Mouse (Mus musculus) stomach, embryonic 15.5 days (tissue): ENCODE data around the gene Gna14. TPM values are rescaled to one million over a fixed set of nuclear protein-coding genes. Genes with fewer than 3 reads are reported as not detected.

Experiments used
- ATAC-seq: fragments of 200-750 bp; cut with Nextera tagmentation; 2 replicates; pipeline ENCODE4 v1.8.0; 2017; ENCODE audit warnings: low read depth, moderate number of reproducible peaks, moderate TSS enrichment; ENCODE audit not compliant: insufficient read depth, low FRiP score
- H3K27ac ChIP-seq: fragments of 300-500 bp; sonication (generic); 2 replicates; pipeline ENCODE4 v1.5.1; 2015; ENCODE audit warnings: mild to moderate bottlenecking, inconsistent platforms
- H3K27me3 ChIP-seq: fragments of 300-500 bp; sonication (generic); replicated peaks from 2 replicates; pipeline ENCODE4 v1.6.1; 2015; ENCODE audit warnings: inconsistent platforms
- H3K36me3 ChIP-seq: fragments of 300-500 bp; sonication (generic); 2 replicates; pipeline ENCODE4 v1.6.1; 2015; ENCODE audit warnings: inconsistent platforms
- H3K4me1 ChIP-seq: fragments of 300-500 bp; sonication (generic); 2 replicates; pipeline ENCODE4 v1.6.1; 2015; ENCODE audit warnings: inconsistent platforms
- H3K4me2 ChIP-seq: fragments of 300-500 bp; sonication (generic); 2 replicates; pipeline ENCODE4 v1.6.1; 2015; ENCODE audit warnings: mild to moderate bottlenecking, inconsistent platforms
- H3K4me3 ChIP-seq: fragments of 300-500 bp; sonication (generic); replicated peaks from 2 replicates; pipeline ENCODE4 v1.5.1; 2015; ENCODE audit warnings: inconsistent platforms
- H3K9ac ChIP-seq: fragments of 300-500 bp; sonication (generic); 2 replicates; pipeline ENCODE4 v1.6.1; 2015; ENCODE audit warnings: inconsistent platforms
- H3K9me3 ChIP-seq: fragments of 300-500 bp; sonication (generic); 2 replicates; pipeline ENCODE4 v1.6.1; 2016; ENCODE audit warnings: inconsistent platforms
- WGBS: fragments of 180-500 bp; shearing (Covaris S2); methylation state at CpG from one replicate; pipeline ENCODE4 v1.1.7; 2015; 5-methylcytosine and 5-hydroxymethylcytosine counted together
- polyA plus RNA-seq: library from polyadenylated mRNA; unstranded; fragments of >200 nt; fragmentation: Nextera tagmentation; extraction: Ambion mirVana; gene quantifications from 2 replicates; pipeline ENCODE4 v1.2.1, GENCODE M21; 2015

Gene Gna14
- polyA plus RNA-seq, 1 experiment from 2014 or later, result 14.3 TPM

DNA sequence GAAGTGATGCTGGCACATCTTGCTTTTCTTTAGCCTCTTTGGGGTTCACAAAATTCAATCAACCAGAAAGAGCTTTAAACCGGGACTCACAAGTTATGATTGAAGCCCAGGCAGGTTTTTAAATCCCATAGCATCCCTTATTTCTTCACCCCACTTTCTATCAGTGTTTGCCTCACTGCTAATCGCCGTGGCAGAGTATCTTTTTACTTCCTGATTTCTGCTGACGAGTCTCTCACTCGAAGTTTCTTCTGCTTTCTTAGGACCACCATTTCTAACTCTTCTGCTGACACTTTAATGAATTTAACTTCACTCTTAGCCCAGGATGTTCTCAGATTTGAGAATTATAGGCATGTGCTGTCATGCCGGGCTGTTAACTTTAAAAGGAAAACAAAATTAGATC lies 21.6 kb downstream of the Gna14 start:
- 73% methylated on average over 6 of the region's 6 CpGs for WGBS

DNA sequence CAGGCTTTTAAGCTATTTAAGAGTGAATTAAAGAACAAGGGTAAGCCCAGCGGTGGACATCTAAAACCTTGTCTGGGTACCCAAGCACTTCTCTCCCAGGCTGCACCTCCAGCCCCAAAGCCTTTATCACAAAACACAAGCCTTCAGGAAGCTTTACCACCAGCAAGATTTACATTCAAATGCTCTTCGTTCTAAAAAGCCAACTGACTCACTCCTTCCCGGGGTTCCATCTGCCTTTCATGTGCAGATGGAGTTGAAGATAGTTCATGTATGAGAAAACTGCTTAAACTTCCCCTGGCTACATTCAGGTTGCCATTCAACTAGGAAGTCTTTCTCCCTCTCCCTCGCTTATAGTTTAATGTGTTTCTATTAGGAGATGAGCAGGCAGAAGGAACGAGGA lies 23.8 kb downstream of the Gna14 start:
- no peak overlapping the region for H3K4me2 ChIP-seq
- no peaks in the 10 kb centered on the region for H3K9me3 ChIP-seq
- H3K4me3 ChIP-seq, result no peak overlapping the region
- H3K27ac ChIP-seq, result no peak overlapping the region
- WGBS, result 69% methylated on average over 5 of the region's 5 CpGs
- H3K36me3 ChIP-seq, result no peaks in the 10 kb centered on the region
- H3K27me3 ChIP-seq, result no peaks in the 10 kb centered on the region
- H3K9ac ChIP-seq, result no peak overlapping the region
- ATAC-seq, result no peak
- H3K4me1 ChIP-seq, result no peaks in the 10 kb centered on the region

More for the DNA sequence above, 21.6 kb downstream of the Gna14 start:
- Histone ChIP-seq H3K9me3 (no peaks in the 10 kb centered on the region), H3K27me3 (no peaks in the 10 kb centered on the region), H3K27ac (no peak overlapping the region), H3K4me2 (no peak overlapping the region), H3K4me1 (no peaks in the 10 kb centered on the region), H3K4me3 (no peak overlapping the region), H3K9ac (no peak overlapping the region), H3K36me3 (no peaks in the 10 kb centered on the region)
- ATAC-seq, result no peak

DNA sequence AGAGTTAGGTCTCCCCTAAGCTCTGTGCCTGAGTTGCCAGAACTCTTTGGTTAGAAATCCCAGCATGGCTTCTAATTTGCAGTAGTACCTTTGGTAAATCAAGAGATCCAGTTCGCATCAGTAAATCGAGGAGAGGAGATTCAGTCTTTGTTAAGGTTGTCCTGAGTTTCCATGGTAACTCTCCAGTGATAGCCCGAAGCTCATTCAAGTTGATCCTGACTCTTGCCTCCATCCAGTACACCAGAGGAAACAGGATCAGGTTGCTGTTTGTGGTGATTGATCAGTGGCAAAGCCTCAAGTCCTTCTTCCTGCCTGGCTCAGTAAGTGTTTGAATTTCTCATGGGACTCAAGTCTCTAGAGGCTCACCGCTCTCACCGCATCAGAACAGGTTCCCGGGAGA lies 24.7 kb downstream of the Gna14 start:
- Histone ChIP-seq H3K9me3 (no peaks in the 10 kb centered on the region), H3K27ac (no peak overlapping the region), H3K4me3 (no peak overlapping the region), H3K36me3 (no peaks in the 10 kb centered on the region), H3K27me3 (no peaks in the 10 kb centered on the region), H3K9ac (no peak overlapping the region), H3K4me1 (no peaks in the 10 kb centered on the region), H3K4me2 (no peak overlapping the region)
- no peak for ATAC-seq
- WGBS, result 62% methylated on average over 6 of the region's 6 CpGs

DNA sequence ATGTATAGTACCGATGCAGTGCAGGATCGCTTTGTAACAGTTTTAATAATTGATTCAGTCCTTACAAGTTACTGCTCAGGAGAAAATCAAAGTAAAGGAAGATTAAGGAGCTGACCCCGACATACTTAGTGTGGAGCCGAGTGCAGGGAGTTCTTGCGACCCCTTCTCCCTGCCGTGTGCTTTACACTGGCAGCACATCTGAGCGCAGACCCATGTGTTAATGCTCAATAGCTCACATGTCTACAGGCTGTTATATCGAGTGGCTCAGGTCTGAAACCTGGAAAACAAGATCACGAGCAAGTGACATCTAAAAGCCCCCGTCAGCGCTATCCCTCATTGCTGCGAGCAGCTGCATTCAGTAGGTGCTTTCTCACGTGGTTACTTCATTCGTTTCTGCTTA lies 25.3 kb downstream of the Gna14 start:
- Histone ChIP-seq H3K4me1 (no peaks in the 10 kb centered on the region), H3K27me3 (no peaks in the 10 kb centered on the region), H3K9me3 (no peaks in the 10 kb centered on the region), H3K4me3 (no peak overlapping the region), H3K27ac (no peak overlapping the region), H3K4me2 (no peak overlapping the region), H3K36me3 (no peaks in the 10 kb centered on the region), H3K9ac (no peak overlapping the region)
- 88% methylated on average over 14 of the region's 14 CpGs for WGBS
- no peak for ATAC-seq

- Histone ChIP-seq H3K9me3 (no peaks in the 10 kb centered on the region), H3K27me3 (no peaks in the 10 kb centered on the region), H3K4me2 (no peak overlapping the region), H3K4me3 (no peak overlapping the region), H3K36me3 (no peaks in the 10 kb centered on the region), H3K9ac (no peak overlapping the region), H3K4me1 (no peaks in the 10 kb centered on the region), H3K27ac (no peak overlapping the region)
- ATAC-seq, result no peak
- 62% methylated on average over 9 of the region's 9 CpGs for WGBS
Measured at GRCm38 (mm10) chr19:16462461-16462860, 26.9 kb downstream of the Gna14 start.

DNA sequence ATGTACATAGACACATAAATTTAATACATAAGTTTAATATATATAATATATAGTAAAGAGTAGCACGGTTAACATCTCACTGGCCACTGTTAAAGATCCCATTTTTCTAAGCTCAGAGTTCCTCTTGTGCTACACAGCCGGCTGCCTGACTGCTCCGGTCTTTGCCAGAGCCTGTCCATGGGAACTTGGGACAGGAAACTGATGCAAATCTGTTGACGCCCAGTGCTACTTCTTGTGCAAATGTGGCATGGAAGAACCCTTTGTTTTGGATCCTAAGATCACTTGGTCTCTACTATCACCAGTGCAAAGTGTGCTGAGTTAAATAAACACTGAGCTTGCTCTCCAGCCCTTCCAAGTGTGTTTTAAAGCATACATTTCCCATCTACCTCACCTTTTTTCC lies 29.2 kb downstream of the Gna14 start:
- no peak overlapping the region for H3K4me2 ChIP-seq
- 69% methylated on average over 4 of the region's 4 CpGs for WGBS
- no peak for ATAC-seq
- H3K4me3 ChIP-seq, result no peak overlapping the region
- no peaks in the 10 kb centered on the region for H3K4me1 ChIP-seq
- no peak overlapping the region for H3K27ac ChIP-seq
- H3K9ac ChIP-seq, result no peak overlapping the region
- H3K9me3 ChIP-seq, result no peaks in the 10 kb centered on the region
- no peaks in the 10 kb centered on the region for H3K27me3 ChIP-seq
- H3K36me3 ChIP-seq, result no peaks in the 10 kb centered on the region

DNA sequence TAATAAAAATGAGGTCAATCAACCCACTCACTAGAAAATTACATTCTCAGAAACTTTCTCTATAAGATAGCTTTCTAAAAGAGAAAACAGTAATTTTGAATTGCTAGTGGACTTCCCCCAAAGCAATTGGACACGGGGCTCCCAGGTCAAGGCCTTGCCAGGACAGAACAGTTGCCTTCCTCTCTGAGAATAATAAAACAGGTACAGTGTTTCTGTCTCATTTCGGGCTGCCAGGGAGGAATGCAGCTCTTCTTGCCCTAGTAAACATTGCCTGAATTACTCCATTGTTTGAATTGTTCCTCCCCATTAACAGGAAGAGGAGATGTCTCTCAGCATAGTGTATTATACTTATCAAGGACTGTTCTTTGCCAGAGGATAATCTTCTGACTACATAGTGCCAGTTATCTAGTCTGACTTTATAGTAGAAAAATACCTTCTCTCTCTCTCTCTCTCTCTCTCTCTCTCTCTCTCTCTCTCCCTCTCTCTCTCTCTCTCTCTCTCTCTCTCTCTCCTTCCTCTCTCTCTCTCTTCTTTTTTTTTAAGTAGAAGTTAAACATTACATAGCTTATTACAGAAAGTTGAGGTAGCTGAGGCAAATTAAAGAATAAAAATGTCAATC lies 33.3 kb downstream of the Gna14 start:
- H3K9me3 ChIP-seq, result no peaks in the 10 kb centered on the region
- no peaks in the 10 kb centered on the region for H3K4me1 ChIP-seq
- no peak overlapping the region for H3K27ac ChIP-seq
- 54% methylated on average over 2 of the region's 2 CpGs for WGBS
- H3K36me3 ChIP-seq, result 0 out of 2 replicates have a peak, but pooled peaks cover 2% of the 10 kb centered on the region
- H3K4me2 ChIP-seq, result no peak overlapping the region
- H3K9ac ChIP-seq, result no peak overlapping the region
- H3K4me3 ChIP-seq, result no peak overlapping the region
- ATAC-seq, result no peak
- no peaks in the 10 kb centered on the region for H3K27me3 ChIP-seq

GRCm38 (mm10) chr19:16472655-16473054 lies 37.1 kb downstream of the Gna14 start:
- Histone ChIP-seq H3K27ac (no peak overlapping the region), H3K9me3 (no peaks in the 10 kb centered on the region), H3K27me3 (no peaks in the 10 kb centered on the region), H3K36me3 (0 out of 2 replicates have a peak, but pooled peaks cover 4% of the 10 kb centered on the region), H3K4me2 (no peak overlapping the region), H3K9ac (no peak overlapping the region), H3K4me1 (no peaks in the 10 kb centered on the region), H3K4me3 (no peak overlapping the region)
- 87% methylated on average over 5 of the region's 5 CpGs for WGBS
- no peak for ATAC-seq

- H3K9ac ChIP-seq, result no peak overlapping the region
- WGBS, result 68% methylated on average over 12 of the region's 12 CpGs
- ATAC-seq, result no peak
- no peaks in the 10 kb centered on the region for H3K4me1 ChIP-seq
- H3K9me3 ChIP-seq, result no peaks in the 10 kb centered on the region
- no peak overlapping the region for H3K4me2 ChIP-seq
- no peak overlapping the region for H3K27ac ChIP-seq
- 0 out of 2 replicates have a peak, but pooled peaks cover 4% of the 10 kb centered on the region for H3K36me3 ChIP-seq
- no peak overlapping the region for H3K4me3 ChIP-seq
- no peaks in the 10 kb centered on the region for H3K27me3 ChIP-seq
Measured at GRCm38 (mm10) chr19:16477314-16477946, 41.9 kb downstream of the Gna14 start.

DNA sequence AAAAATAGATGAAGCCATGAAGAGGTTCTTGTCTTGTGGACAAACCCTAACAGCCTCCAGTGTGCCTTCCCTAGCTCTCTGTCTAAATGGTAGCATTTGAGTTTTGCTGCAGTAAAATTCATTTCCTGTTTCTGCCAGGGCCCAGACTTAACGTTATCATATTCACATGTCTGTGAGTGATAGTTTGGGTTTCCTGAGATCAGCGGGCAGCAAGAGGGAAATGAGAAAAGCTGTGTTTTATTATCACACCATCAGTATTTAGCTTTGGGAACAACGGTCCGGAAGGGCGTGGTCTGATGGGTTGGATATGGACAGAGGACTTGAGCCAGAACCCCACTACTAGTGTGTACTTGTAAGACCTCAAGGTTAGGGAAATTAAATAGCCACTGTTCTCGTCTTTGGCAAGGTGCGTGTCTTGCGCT lies 42.6 kb downstream of the Gna14 start:
- no peaks in the 10 kb centered on the region for H3K27me3 ChIP-seq
- no peak overlapping the region for H3K27ac ChIP-seq
- H3K9me3 ChIP-seq, result no peaks in the 10 kb centered on the region
- no peaks in the 10 kb centered on the region for H3K4me1 ChIP-seq
- ATAC-seq, result no peak
- H3K9ac ChIP-seq, result no peak overlapping the region
- H3K36me3 ChIP-seq, result 0 out of 2 replicates have a peak, but pooled peaks cover 4% of the 10 kb centered on the region
- H3K4me3 ChIP-seq, result no peak overlapping the region
- 62% methylated on average over 8 of the region's 8 CpGs for WGBS
- H3K4me2 ChIP-seq, result no peak overlapping the region

GRCm38 (mm10) chr19:16482047-16482446 lies 46.5 kb downstream of the Gna14 start:
- Histone ChIP-seq H3K9me3 (no peaks in the 10 kb centered on the region), H3K4me2 (no peak overlapping the region), H3K4me1 (no peaks in the 10 kb centered on the region), H3K27me3 (no peaks in the 10 kb centered on the region), H3K36me3 (no peaks in the 10 kb centered on the region), H3K4me3 (no peak overlapping the region), H3K27ac (no peak overlapping the region), H3K9ac (no peak overlapping the region)
- ATAC-seq, result no peak
- 78% methylated on average over 3 of the region's 3 CpGs for WGBS

- H3K27me3 ChIP-seq, result no peaks in the 10 kb centered on the region
- H3K27ac ChIP-seq, result no peak overlapping the region
- peak; percentile 57 for ATAC-seq
- H3K9ac ChIP-seq, result no peak overlapping the region
- H3K36me3 ChIP-seq, result no peaks in the 10 kb centered on the region
- H3K9me3 ChIP-seq, result no peaks in the 10 kb centered on the region
- no peaks in the 10 kb centered on the region for H3K4me1 ChIP-seq
- H3K4me3 ChIP-seq, result no peak overlapping the region
- 71% methylated on average over 10 of the region's 10 CpGs for WGBS
- H3K4me2 ChIP-seq, result no peak overlapping the region
Measured at GRCm38 (mm10) chr19:16484237-16484636, 48.7 kb downstream of the Gna14 start.
